Mouse (Mus musculus) thymus, adult 2 months (tissue): ENCODE measurements around the gene Sepsecs.

Source experiments
- CTCF ChIP-seq: fragments of 200-500 bp; IDR thresholded peaks from 2 replicates; pipeline ENCODE4 v1.5.1; 2012; ENCODE audit warnings: mild to moderate bottlenecking, control low read depth, low read length, moderate library complexity, borderline replicate concordance; ENCODE audit not compliant: control insufficient read depth, poor library complexity, insufficient read depth; ENCODE audit errors: extremely low read depth
- POLR2A ChIP-seq: fragments of 200-500 bp; IDR thresholded peaks from 2 replicates; pipeline ENCODE4 v1.6.1; 2012; ENCODE audit warnings: mild to moderate bottlenecking, low read length, control low read depth, moderate library complexity; ENCODE audit not compliant: control insufficient read depth, poor library complexity, insufficient read depth; ENCODE audit errors: extremely low read depth

- TF ChIP-seq CTCF (no peak), POLR2A (no peak)
These were observed 44.6 kb downstream of the Sepsecs start for GRCm38 (mm10) chr5:52624956-52625355.
